Mouse (Mus musculus) G1E (cell line): ENCODE data around the gene Zdhhc1. TPM values are rescaled to one million over a fixed set of nuclear protein-coding genes. Genes with fewer than 3 reads are reported as not detected.

Experiments used
- ATAC-seq: 2 replicates; pipeline ENCODE4 v1.8.0; 2016; ENCODE audit warnings: mild to moderate bottlenecking; ENCODE audit not compliant: insufficient number of reproducible peaks, poor library complexity, low FRiP score, severe bottlenecking; ENCODE audit errors: extremely low read depth
- DNase-seq: peaks from one replicate; pipeline ENCODE4 v3.0.0; 2012; ENCODE audit warnings: low spot score
- H3K27me3 ChIP-seq: 2 replicates; pipeline ENCODE4 v1.6.1; 2012; ENCODE audit warnings: mild to moderate bottlenecking, low read length, inconsistent platforms; ENCODE audit not compliant: insufficient read depth
- H3K36me3 ChIP-seq: replicated peaks from 2 replicates; pipeline ENCODE3; 2012; ENCODE audit warnings: mild to moderate bottlenecking, inconsistent platforms
- H3K4me1 ChIP-seq: 2 replicates; pipeline ENCODE4 v1.6.1; 2012; ENCODE audit warnings: low read depth, low read length, inconsistent platforms, mixed read lengths; ENCODE audit not compliant: insufficient read depth
- H3K4me3 ChIP-seq: 2 replicates; pipeline ENCODE4 v1.5.1; 2012; ENCODE audit warnings: low read depth, mild to moderate bottlenecking, inconsistent platforms, low read length, moderate library complexity, mixed read lengths
- H3K9me3 ChIP-seq: replicated peaks from 2 replicates; pipeline ENCODE4 v1.6.1; 2012; ENCODE audit warnings: inconsistent platforms
- CTCF ChIP-seq: IDR thresholded peaks from 2 replicates; pipeline ENCODE4 v1.5.1; 2012; ENCODE audit warnings: low read depth, low read length, inconsistent platforms, mixed read lengths
- GATA1 ChIP-seq: IDR thresholded peaks from 2 replicates; pipeline ENCODE4 v1.6.1; 2012; ENCODE audit warnings: borderline replicate concordance, low read length, inconsistent platforms, mixed read lengths
- GATA2 ChIP-seq: IDR thresholded peaks from 2 replicates; pipeline ENCODE4 v1.6.1; 2012; ENCODE audit warnings: low read depth, low read length, inconsistent platforms, borderline replicate concordance
- POLR2AphosphoS5 ChIP-seq: IDR thresholded peaks from 2 replicates; pipeline ENCODE4 v1.6.1; 2012; ENCODE audit warnings: low read depth, low read length, inconsistent platforms; ENCODE audit not compliant: insufficient replicate concordance
- TAL1 ChIP-seq: conservative IDR thresholded peaks from 2 replicates; pipeline ENCODE4 v1.6.1; 2012; ENCODE audit warnings: low read depth, low read length, inconsistent platforms, mixed read lengths
- polyA plus RNA-seq: library from polyadenylated mRNA; stranded (reverse); fragments of >175 nt; gene quantifications from 2 replicates; pipeline ENCODE4 v1.2.3, GENCODE M21; 2012
- total RNA-seq, 2 experiments: library from RNA; stranded (forward) in 1 of 2; stranded (reverse) in 1 of 2; fragments of 200-1000 nt in 1 of 2; fragments of >200 nt in 1 of 2; fragmentation: Nextera tagmentation in 1 of 2; gene quantifications; 2 replicates each; pipeline ENCODE4 v1.2.3; 2014 to 2017

Gene Zdhhc1
- total and polyA plus RNA-seq, 3 experiments: 0.02 to 0.16 TPM; not detected in 1

- Histone ChIP-seq H3K4me1 (no peaks in the 10 kb centered on the region), H3K36me3 (no peaks in the 10 kb centered on the region), H3K27me3 (peaks cover 15% of the 10 kb centered on the region), H3K9me3 (no peaks in the 10 kb centered on the region), H3K4me3 (no peak overlapping the region)
- no peak for DNase-seq
- TF ChIP-seq POLR2AphosphoS5: no peak
- no peak for TF ChIP-seq TAL1
- no peak for TF ChIP-seq GATA1
- TF ChIP-seq CTCF: peak; percentile 25; the same call in 1 of the 2 replicates
- no peak for ATAC-seq
Observed at GRCm38 (mm10) chr8:105438865-105439264, 57.8 kb downstream of the Zdhhc1 start.

- no peak for ATAC-seq
- H3K4me3 ChIP-seq: no peak overlapping the region
- TF ChIP-seq POLR2AphosphoS5: no peak
- no peak for TF ChIP-seq TAL1
- no peak for TF ChIP-seq GATA1
- no peak for TF ChIP-seq GATA2
- no peak for TF ChIP-seq CTCF
- peaks cover 11% of the 10 kb centered on the region for H3K27me3 ChIP-seq
- no peak for DNase-seq
- H3K9me3 ChIP-seq: no peaks in the 10 kb centered on the region
- no peaks in the 10 kb centered on the region for H3K4me1 ChIP-seq
- H3K36me3 ChIP-seq: no peaks in the 10 kb centered on the region
Observed at GRCm38 (mm10) chr8:105437078-105437748, 59.5 kb downstream of the Zdhhc1 start.

DNA sequence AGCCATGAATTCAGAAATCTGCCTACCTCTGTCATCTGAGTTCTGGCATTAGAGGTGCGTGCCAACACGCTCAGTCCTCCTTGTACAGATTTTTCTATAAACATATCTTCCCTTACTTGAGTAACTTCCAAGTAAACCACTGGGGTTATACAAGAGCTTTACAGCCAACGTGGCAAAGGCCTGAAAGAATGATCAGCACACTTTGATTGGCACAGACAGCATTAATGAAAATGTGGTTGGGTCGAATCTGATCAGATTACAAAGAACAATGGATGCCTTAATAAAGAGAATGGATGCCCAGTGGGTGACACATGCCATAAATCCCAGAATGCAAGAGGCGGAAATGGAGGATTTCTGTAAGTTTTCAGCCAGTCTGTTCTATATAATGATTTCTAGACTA lies 60.5 kb downstream of the Zdhhc1 start:
- Histone ChIP-seq H3K36me3 (no peaks in the 10 kb centered on the region), H3K27me3 (peaks cover 11% of the 10 kb centered on the region), H3K9me3 (no peaks in the 10 kb centered on the region), H3K4me3 (no peak overlapping the region), H3K4me1 (no peaks in the 10 kb centered on the region)
- DNase-seq (no peak), ATAC-seq (no peak)
- TF ChIP-seq GATA1 (no peak), TAL1 (no peak), POLR2AphosphoS5 (no peak), GATA2 (no peak), CTCF (no peak)

GRCm38 (mm10) chr8:105434136-105434535 lies 62.6 kb downstream of the Zdhhc1 start:
- TF ChIP-seq POLR2AphosphoS5 (no peak), GATA1 (no peak), TAL1 (no peak), CTCF (no peak), GATA2 (no peak)
- Histone ChIP-seq H3K9me3 (no peaks in the 10 kb centered on the region), H3K27me3 (peaks cover 16% of the 10 kb centered on the region), H3K36me3 (no peaks in the 10 kb centered on the region), H3K4me1 (no peaks in the 10 kb centered on the region), H3K4me3 (no peak overlapping the region)
- ATAC-seq (no peak), DNase-seq (no peak)

- DNase-seq (no peak), ATAC-seq (no peak)
- H3K9me3 ChIP-seq: no peaks in the 10 kb centered on the region
- no peak overlapping the region for H3K4me3 ChIP-seq
- TF ChIP-seq CTCF: no peak
- no peaks in the 10 kb centered on the region for H3K36me3 ChIP-seq
- H3K4me1 ChIP-seq: no peaks in the 10 kb centered on the region
- peaks cover 17% of the 10 kb centered on the region for H3K27me3 ChIP-seq
Observed at GRCm38 (mm10) chr8:105433511-105433910, 63.2 kb downstream of the Zdhhc1 start.

DNA sequence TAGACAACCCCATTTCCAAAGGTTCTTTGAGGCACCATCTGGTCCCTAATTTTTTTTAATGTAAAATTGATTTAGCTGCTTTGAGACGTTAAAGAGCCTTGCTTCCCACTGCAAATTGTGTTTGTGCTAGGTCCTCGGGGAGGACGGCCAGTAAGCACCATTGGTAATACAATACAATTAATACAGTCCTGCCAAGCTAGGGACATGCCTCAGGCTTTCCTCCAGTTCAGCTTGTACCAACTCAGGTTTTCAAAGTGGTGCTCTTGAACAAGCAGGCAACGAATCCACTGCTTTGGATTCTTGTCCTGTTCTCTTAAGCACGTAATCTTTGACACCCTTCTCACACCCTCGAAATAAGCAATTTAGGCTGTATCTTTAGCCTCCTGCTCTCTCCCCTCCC lies 63.7 kb downstream of the Zdhhc1 start:
- Histone ChIP-seq H3K4me3 (no peak overlapping the region), H3K9me3 (no peaks in the 10 kb centered on the region), H3K36me3 (no peaks in the 10 kb centered on the region), H3K27me3 (peaks cover 18% of the 10 kb centered on the region), H3K4me1 (no peaks in the 10 kb centered on the region)
- TF ChIP-seq GATA1: no peak
- no peak for TF ChIP-seq CTCF
- TF ChIP-seq GATA2: no peak
- no peak for TF ChIP-seq TAL1
- DNase-seq (no peak), ATAC-seq (no peak)
